Mouse (Mus musculus) hindbrain, embryonic 10.5 days (tissue): ENCODE results near the gene Nfil3. TPM values are rescaled to one million over a fixed set of nuclear protein-coding genes. Genes with fewer than 3 reads are reported as not detected.

ENCODE experiments used
- DNase-seq: peaks from one replicate; pipeline ENCODE4 v3.0.0-alpha.2; 2017; ENCODE audit warnings: low spot score
- H3K27ac ChIP-seq: fragments of 300-500 bp; sonication (generic); 2 replicates; pipeline ENCODE4 v1.5.1; 2016; ENCODE audit warnings: mild to moderate bottlenecking, moderate library complexity
- H3K27me3 ChIP-seq: fragments of 300-500 bp; sonication (generic); 2 replicates; pipeline ENCODE4 v1.6.1; 2016; ENCODE audit warnings: mild to moderate bottlenecking; ENCODE audit not compliant: poor library complexity, insufficient read depth, severe bottlenecking
- H3K36me3 ChIP-seq: fragments of 300-500 bp; sonication (generic); 2 replicates; pipeline ENCODE4 v1.6.1; 2016; ENCODE audit warnings: mild to moderate bottlenecking, moderate library complexity
- H3K4me1 ChIP-seq: fragments of 300-500 bp; sonication (generic); replicated peaks from 2 replicates; pipeline ENCODE4 v1.6.1; 2016; ENCODE audit warnings: mild to moderate bottlenecking
- H3K4me3 ChIP-seq: fragments of 300-500 bp; sonication (generic); 2 replicates; pipeline ENCODE4 v1.5.1; 2016; ENCODE audit warnings: mild to moderate bottlenecking, moderate library complexity
- H3K9me3 ChIP-seq: fragments of 300-500 bp; sonication (generic); 2 replicates; pipeline ENCODE4 v1.6.1; 2016; ENCODE audit warnings: mild to moderate bottlenecking, moderate library complexity
- WGBS: fragments of 180-500 bp; shearing (Covaris S2); methylation state at CpG from one replicate; pipeline ENCODE4 v1.1.7; 2016; 5-methylcytosine and 5-hydroxymethylcytosine counted together
- polyA plus RNA-seq: library from polyadenylated mRNA; unstranded; fragments of >200 nt; fragmentation: Nextera tagmentation; extraction: Ambion mirVana; gene quantifications from 2 replicates; pipeline ENCODE4 v1.2.1, GENCODE M21; 2016

Nfil3 gene
- 21.9 and 25.9 TPM in 2 replicates for polyA plus RNA-seq

GRCm38 (mm10) chr13:52980951-52981421, at the start of gene Nfil3:
TSS of gene Nfil3 (minus strand) at chr13:52981073.
- DNase-seq = peak; percentile 81
- Histone ChIP-seq H3K36me3 (no peaks in the 10 kb centered on the region), H3K9me3 (no peaks in the 10 kb centered on the region), H3K4me3 (peak within 1 kb of the TSS; percentile 71), H3K27ac (peak within 1 kb of the TSS; percentile 92), H3K27me3 (peaks cover 37% of the 10 kb centered on the region), H3K4me1 (peaks cover 48% of the 10 kb centered on the region)
- WGBS = under 1% methylated on average over 78 of the region's 79 CpGs

- Histone ChIP-seq H3K36me3 (no peaks in the 10 kb centered on the region), H3K27me3 (no peaks in the 10 kb centered on the region), H3K27ac (0 out of 2 replicates have a peak overlapping the region, but pooled peaks have one; percentile 16), H3K4me1 (no peaks in the 10 kb centered on the region; the same call in 1 of the 2 replicates), H3K9me3 (no peaks in the 10 kb centered on the region), H3K4me3 (no peak overlapping the region)
- no peak for DNase-seq
- WGBS = 53% methylated on average over 6 of the region's 6 CpGs
Observed at GRCm38 (mm10) chr13:53024285-53024684, 43.4 kb upstream of the Nfil3 start.

DNA sequence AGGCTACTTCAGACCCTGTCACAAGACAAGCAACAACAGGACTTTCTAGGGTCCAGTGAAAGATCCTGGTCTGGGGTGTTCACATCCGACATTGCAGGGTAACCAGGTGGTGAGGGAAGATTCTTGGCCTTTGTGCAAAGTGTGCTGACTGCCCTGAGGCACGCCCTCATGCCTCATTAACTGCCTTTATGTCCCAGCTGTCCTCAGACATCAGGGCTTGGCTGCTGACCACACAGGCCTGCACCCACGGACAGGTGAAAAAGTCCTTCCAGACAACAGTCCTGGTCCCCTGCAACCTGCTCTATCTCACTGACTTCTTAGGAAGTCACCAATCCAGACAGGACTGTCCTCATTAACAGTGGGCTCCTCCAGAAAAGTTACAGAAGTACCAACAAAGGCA, 39.4 kb upstream of the Nfil3 start:
- no peaks in the 10 kb centered on the region for H3K27me3 ChIP-seq
- DNase-seq = no peak
- H3K27ac ChIP-seq = no peak overlapping the region
- no peaks in the 10 kb centered on the region; the same call in 1 of the 2 replicates for H3K4me1 ChIP-seq
- no peaks in the 10 kb centered on the region for H3K9me3 ChIP-seq
- WGBS = 74% methylated on average over 3 of the region's 3 CpGs
- H3K4me3 ChIP-seq = no peak overlapping the region
- no peaks in the 10 kb centered on the region for H3K36me3 ChIP-seq

DNA sequence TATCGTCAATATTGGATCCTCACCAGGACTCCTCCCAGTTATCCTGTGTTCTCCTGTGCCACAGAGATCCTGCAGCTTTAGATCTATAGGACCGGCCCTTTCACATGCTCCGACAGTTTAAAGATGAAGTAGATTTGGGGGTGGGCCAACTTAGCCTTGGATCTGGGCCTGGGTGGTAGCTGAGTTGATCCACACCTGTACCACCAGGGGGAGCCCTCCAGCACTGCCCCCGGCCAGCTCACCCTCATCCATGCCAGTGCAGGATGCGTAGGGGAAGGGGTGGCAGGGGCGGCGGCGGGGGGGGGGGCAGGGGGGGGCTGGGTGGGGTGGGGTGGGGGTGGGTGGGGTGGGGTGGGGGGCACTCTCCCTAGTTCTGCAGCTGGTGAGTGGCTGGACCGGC, 38.7 kb upstream of the Nfil3 start:
- 82% methylated on average over 9 of the region's 9 CpGs for WGBS
- DNase-seq = no peak
- no peaks in the 10 kb centered on the region for H3K9me3 ChIP-seq
- H3K27me3 ChIP-seq = no peaks in the 10 kb centered on the region
- H3K4me3 ChIP-seq = no peak overlapping the region
- H3K36me3 ChIP-seq = no peaks in the 10 kb centered on the region
- no peak overlapping the region for H3K27ac ChIP-seq
- H3K4me1 ChIP-seq = no peaks in the 10 kb centered on the region; the same call in 1 of the 2 replicates

DNA sequence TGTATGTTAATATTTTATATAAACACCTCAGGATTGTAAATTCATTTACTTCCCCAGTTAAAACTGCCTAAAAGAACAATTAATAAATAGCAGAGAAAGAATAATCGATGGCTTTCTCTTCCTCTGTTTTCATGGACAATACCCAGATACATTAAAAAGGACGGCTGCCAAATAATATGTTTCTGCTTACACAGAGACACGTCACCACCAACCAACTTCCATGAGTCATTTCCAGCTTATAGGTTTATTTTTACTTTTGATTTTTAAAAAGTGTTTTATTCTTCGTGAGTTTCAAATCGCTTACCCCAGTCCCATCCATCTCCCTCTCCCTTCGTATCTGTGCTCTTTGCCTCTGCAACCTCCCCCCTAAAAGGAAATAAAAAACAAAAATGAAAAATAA, 38.1 kb upstream of the Nfil3 start:
- H3K4me1 ChIP-seq = no peaks in the 10 kb centered on the region
- H3K9me3 ChIP-seq = no peaks in the 10 kb centered on the region
- no peak for DNase-seq
- H3K36me3 ChIP-seq = no peaks in the 10 kb centered on the region
- 92% methylated on average over 6 of the region's 6 CpGs for WGBS
- no peak overlapping the region for H3K27ac ChIP-seq
- H3K4me3 ChIP-seq = no peak overlapping the region
- no peaks in the 10 kb centered on the region for H3K27me3 ChIP-seq

DNA sequence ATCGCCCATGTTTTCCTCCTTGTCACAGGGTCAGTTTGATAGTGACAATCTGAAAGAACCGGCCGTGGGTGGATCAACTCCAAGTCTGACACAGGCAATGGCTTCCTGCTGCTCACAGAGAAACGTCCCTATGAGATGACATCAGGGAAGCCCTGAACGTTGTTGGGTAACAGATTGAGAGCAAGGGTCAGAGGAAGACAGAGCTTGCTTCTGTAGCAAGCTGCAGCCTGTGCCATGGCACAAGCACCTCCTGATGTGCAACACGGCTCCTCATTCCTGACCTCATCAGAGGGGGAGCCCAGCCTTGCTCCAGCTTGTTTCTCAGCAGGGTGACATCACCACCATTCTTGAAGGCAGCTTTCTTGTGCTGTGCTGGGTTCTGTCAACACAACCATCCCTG, 37.1 kb upstream of the Nfil3 start:
- H3K27ac ChIP-seq = no peak overlapping the region
- DNase-seq = no peak
- H3K4me1 ChIP-seq = no peaks in the 10 kb centered on the region
- no peak overlapping the region for H3K4me3 ChIP-seq
- no peaks in the 10 kb centered on the region for H3K9me3 ChIP-seq
- no peaks in the 10 kb centered on the region for H3K36me3 ChIP-seq
- H3K27me3 ChIP-seq = no peaks in the 10 kb centered on the region
- 58% methylated on average over 6 of the region's 6 CpGs for WGBS

- WGBS = 79% methylated on average over 6 of the region's 6 CpGs
- H3K36me3 ChIP-seq = no peaks in the 10 kb centered on the region
- no peaks in the 10 kb centered on the region for H3K9me3 ChIP-seq
- no peak overlapping the region for H3K27ac ChIP-seq
- H3K4me1 ChIP-seq = peaks cover 2% of the 10 kb centered on the region; the same call in 1 of the 2 replicates
- H3K27me3 ChIP-seq = no peaks in the 10 kb centered on the region
- DNase-seq = no peak
- H3K4me3 ChIP-seq = no peak overlapping the region
Observed at GRCm38 (mm10) chr13:53017117-53017516, 36.2 kb upstream of the Nfil3 start.

DNA sequence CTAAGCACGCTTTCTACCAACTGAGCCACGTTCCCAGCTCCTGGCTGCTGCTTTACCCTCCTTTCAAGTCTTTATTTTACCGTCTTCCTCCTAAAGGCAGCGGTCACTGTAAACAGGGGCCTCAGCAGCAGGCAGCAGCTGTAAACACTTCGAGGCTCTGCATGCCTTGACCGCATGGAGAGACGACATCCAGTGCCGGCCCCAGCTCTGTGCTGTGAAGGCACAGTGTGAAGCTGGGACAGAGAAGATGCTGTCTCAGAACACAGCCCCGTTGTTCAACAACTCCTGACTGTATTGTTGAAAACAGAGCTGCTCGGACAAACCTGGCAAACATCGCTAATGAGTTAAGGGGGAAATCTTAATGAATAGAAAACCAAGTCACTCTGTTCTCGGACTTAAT, 30.6 kb upstream of the Nfil3 start:
- Histone ChIP-seq H3K4me3 (no peak overlapping the region), H3K36me3 (no peaks in the 10 kb centered on the region), H3K27ac (no peak overlapping the region), H3K27me3 (no peaks in the 10 kb centered on the region), H3K4me1 (peaks cover 14% of the 10 kb centered on the region), H3K9me3 (no peaks in the 10 kb centered on the region)
- 31% methylated on average over 12 of the region's 12 CpGs for WGBS
- DNase-seq = peak; percentile 24

GRCm38 (mm10) chr13:53008489-53009184, 27.8 kb upstream of the Nfil3 start:
- no peaks in the 10 kb centered on the region for H3K36me3 ChIP-seq
- H3K27ac ChIP-seq = no peak overlapping the region
- no peaks in the 10 kb centered on the region for H3K27me3 ChIP-seq
- 84% methylated on average over 7 of the region's 7 CpGs for WGBS
- no peak for DNase-seq
- H3K4me1 ChIP-seq = peaks cover 14% of the 10 kb centered on the region
- H3K4me3 ChIP-seq = no peak overlapping the region
- H3K9me3 ChIP-seq = no peaks in the 10 kb centered on the region

DNA sequence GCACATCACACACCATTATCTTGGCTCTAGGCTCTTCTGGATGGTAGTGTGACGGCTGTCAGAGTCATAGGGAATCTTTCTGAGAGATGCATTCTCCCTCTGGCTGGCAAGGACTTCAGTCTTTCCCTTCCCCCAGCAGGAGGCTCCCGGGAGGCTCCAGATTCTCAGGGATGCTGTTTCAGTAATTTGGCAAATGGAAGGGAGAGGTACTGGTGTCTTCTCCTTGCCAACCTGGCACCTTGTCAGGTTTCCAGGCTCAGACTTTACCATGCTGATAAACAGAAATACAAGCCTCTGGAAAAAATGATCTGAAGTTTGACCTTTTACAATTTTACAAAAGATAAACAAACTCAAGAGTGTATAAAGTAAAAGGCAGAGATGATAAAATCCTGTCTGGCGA, 26.9 kb upstream of the Nfil3 start:
- Histone ChIP-seq H3K27me3 (no peaks in the 10 kb centered on the region), H3K4me1 (peaks cover 14% of the 10 kb centered on the region), H3K27ac (no peak overlapping the region), H3K9me3 (no peaks in the 10 kb centered on the region), H3K36me3 (no peaks in the 10 kb centered on the region), H3K4me3 (no peak overlapping the region)
- DNase-seq = no peak
- 78% methylated on average over 3 of the region's 3 CpGs for WGBS

DNA sequence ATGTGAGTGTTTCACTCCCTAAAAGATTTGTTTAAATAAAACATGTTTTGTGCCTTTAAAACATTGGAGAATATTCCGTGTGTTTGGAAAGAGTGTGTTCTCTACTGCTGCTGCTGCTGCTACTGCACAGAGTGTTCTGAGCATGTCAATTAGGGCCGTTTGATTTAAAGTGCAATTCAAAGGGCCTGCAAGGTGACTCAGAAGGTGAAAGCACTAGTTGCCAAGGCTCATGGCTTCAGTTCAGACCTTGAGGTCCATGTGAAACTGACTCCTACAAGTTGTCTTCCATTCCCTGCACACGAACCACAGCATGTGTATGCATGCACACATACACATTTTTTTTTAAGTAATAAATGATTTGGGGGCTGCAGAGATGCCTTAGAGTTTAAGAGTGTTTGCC, 22.4 kb upstream of the Nfil3 start:
- WGBS = 76% methylated on average over 3 of the region's 3 CpGs
- H3K4me1 ChIP-seq = no peaks in the 10 kb centered on the region

GRCm38 (mm10) chr13:53001511-53001935, 20.6 kb upstream of the Nfil3 start:
- Histone ChIP-seq H3K27me3 (no peaks in the 10 kb centered on the region), H3K4me1 (no peaks in the 10 kb centered on the region), H3K27ac (no peak overlapping the region), H3K36me3 (no peaks in the 10 kb centered on the region), H3K4me3 (no peak overlapping the region), H3K9me3 (no peaks in the 10 kb centered on the region)
- no peak for DNase-seq
- 92% methylated on average over 2 of the region's 2 CpGs for WGBS

More for the DNA sequence above, 22.4 kb upstream of the Nfil3 start:
- Histone ChIP-seq H3K9me3 (no peaks in the 10 kb centered on the region), H3K27me3 (no peaks in the 10 kb centered on the region), H3K36me3 (no peaks in the 10 kb centered on the region), H3K27ac (no peak overlapping the region), H3K4me3 (no peak overlapping the region)
- DNase-seq = no peak

GRCm38 (mm10) chr13:53000481-53000880, 19.6 kb upstream of the Nfil3 start:
- H3K4me1 ChIP-seq = 0 out of 2 replicates have a peak, but pooled peaks cover 4% of the 10 kb centered on the region
- WGBS = 83% methylated on average over 2 of the region's 2 CpGs
- no peaks in the 10 kb centered on the region for H3K9me3 ChIP-seq
- H3K27me3 ChIP-seq = no peaks in the 10 kb centered on the region
- no peak for DNase-seq
- H3K36me3 ChIP-seq = no peaks in the 10 kb centered on the region
- H3K27ac ChIP-seq = no peak overlapping the region
- H3K4me3 ChIP-seq = no peak overlapping the region
